Mouse (Mus musculus) kidney, postnatal 14 days (tissue): ENCODE measurements at regions not wholly inside any gene's neighbourhood (a gene's known extent, or its start where the extent isn't known, plus 50 kb on each side); places are given as distances from the start of the nearest gene placed in this dataset.

ENCODE experiments used
- DNase-seq: peaks from one replicate; pipeline ENCODE4 v3.0.0; 2022; ENCODE audit warnings: mixed read lengths

DNA sequence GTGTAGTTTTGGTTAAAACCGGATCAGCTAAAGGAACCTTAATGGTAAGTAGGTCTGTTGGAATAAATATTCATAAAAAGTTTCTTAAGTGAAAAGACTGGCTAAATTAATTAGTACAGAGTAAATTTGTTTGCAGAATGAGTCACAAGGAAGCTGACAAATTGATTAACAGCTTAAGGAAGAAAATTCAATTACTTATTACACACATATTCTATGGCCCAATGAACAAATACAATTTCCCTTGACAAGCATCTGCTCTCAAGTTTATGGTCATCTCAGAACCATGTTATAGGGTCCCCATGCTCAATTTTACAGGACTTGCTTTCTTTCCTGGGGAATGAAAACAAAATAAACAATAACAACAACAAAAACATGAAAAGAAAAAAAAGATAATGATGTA, 231.4 kb upstream of the Frg1 start:
- no peak for DNase-seq

- DNase-seq: no peak
Observed at GRCm38 (mm10) chr8:41644626-41645025, 227.8 kb upstream of the Frg1 start.

DNA sequence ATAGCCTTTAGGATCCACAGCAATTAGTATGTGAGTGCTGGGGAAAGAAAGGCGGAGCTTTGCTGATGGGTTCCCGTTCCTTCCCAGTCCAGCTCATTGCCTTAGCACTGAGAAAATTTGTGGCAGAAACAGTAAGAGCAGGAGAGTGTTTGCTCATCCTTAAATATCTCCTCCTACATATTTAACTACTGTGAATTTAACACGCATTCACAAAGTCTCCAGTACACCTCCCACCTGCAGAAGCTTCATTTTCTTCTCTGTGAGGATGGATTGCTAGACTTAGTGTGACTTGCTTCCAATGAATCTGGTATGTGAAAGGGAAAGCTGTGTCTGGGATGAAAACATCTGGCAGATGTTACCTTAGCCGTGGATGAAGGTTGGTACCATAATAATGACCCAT, 207.0 kb upstream of the Frg1 start:
- DNase-seq: no peak

- DNase-seq: no peak
Observed at GRCm38 (mm10) chr8:41600255-41600654, 183.4 kb upstream of the Frg1 start.

GRCm38 (mm10) chr8:41594446-41594845, 177.6 kb upstream of the Frg1 start:
- DNase-seq: no peak

- no peak for DNase-seq
Observed at GRCm38 (mm10) chr8:41593666-41594042, 176.8 kb upstream of the Frg1 start.

- no peak for DNase-seq
Observed at GRCm38 (mm10) chr8:41592741-41593665, 176.1 kb upstream of the Frg1 start.

DNA sequence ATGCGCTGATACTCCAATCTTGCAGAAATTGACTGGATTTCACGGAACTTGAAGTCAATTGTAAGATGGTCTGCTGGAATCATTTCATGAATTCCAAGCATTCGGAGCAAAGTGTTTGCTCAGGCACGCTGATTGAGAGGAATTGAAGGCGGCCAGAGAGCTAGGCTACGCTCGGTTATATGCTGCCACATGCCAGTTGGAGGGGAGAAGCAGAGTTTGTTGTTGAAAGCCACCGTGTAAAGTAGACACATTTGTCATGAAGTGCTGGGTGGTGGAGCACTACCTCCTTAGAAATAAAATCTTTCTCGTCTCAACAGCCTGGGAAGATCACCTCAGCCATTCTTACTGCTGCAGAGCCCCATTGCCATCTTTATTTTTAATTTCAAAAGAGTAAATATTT, 175.3 kb upstream of the Frg1 start:
- no peak for DNase-seq

DNA sequence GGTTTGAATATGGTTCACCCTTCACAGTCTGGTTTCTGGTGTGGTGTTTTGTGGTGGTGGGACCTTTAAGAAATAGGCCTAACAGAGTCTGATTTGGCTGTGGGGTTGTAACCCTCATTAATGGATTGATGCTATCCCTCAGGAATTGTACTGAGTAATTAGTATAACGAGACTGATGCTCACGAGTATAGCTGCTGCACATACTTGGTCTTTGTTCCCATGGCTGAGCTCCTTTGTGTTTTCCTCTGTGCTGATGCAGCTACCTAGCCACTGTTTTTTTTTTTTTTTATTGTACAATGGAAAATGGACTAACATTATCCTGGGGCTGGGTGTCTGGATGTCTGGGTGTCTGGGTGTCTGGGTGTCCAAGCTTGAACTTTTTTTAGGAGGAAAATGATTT, 171.3 kb upstream of the Frg1 start:
- no peak for DNase-seq

DNA sequence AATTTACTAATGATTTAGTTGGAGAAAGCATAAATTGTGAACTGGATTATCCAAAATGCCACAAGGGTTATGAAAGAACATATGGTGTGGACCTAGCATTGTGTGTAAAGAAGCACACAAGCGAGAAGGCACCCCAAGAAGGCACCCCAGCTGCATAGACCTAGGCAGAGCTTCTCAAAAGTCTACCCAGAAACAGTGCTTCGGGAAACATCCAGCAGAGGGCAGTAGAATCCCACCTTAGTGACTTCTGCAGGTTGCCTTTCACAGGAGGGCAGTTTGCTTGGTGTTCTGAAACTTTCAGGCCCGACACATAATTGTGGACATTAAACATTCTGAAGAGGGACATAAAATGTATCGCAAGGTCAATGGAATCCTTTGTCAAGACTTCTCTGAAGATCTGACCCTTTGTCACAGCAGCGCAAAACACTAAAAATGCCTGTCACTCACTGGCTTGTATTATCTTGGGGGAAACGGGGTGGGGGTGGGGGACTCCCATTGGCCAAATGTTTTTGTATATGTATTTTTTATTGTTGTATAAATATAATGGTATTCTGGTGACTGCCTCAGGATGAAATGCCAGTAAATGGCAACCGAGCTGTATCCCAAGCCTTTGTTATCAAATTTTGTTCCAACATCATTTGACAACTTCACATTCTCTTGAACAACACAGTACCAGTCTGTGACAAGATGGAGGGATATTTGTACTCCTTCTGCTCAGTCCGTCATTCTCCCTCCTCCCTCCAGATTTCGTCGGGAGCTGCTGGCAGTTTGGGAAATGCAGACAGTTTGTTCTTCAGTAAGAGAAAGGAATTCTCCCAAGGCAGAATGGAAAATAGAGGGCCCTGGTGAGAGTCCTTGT, 156.4 kb upstream of the Frg1 start:
- peak; percentile 62 for DNase-seq

GRCm38 (mm10) chr8:41570566-41570965, 153.7 kb upstream of the Frg1 start:
- no peak for DNase-seq

DNA sequence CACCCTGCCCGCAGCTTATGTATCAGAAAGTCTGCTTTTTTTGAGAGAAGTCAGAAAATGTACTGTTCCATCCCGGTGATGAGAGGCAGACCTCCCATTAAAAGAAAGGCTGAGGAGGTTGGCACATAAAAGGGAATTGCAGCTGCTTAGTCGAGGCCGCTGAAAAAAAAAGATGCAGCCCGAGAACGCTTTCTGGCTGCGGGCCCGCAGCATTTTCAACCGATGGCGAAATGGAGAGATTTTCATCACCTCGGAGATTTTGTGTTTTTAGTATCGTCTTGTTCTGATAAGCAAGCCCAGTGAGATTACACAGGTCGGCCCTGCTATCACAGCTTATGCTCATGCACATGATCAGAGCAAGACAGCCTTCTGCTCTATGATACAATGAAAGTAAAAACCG, 145.1 kb upstream of the Frg1 start:
- DNase-seq: no peak

- DNase-seq: no peak
Observed at GRCm38 (mm10) chr8:41556819-41557218, 139.9 kb upstream of the Frg1 start.

DNA sequence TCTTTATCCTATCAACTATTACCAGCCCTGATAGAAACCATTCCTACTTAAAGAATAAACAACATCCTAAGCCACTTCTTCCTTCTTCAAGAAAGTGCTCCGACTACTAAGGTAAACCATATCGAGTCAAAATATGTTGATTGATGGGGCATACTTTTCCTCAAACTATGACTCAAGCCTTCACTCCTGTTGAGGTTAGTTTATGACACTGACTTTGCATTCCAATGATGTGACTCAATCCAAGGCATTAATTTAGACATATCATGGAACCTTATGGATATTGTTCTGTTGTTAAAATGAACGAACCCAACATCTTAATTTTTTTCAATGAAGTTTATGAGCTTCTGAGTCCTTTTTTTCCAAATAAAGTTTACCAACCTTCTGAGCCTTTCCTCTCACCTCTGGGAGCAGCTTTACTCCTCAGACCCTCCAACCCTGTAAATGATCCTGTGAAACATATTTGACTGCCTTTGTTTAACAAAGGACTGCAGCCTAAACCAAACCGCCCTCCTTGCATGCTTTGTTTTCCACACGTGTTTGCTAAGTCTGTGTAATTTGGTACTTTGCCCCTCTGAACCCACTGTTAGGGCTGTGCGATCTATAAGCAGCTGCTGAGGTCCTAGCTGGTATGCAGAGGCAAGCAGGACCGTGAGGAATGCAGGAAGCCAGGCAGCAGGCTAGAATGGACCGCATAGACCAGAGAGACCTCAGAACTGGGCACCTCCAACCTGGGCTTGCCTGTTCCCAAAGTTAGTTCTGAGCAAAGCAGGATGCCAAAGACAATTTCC, 136.1 kb upstream of the Frg1 start:
- DNase-seq: no peak

DNA sequence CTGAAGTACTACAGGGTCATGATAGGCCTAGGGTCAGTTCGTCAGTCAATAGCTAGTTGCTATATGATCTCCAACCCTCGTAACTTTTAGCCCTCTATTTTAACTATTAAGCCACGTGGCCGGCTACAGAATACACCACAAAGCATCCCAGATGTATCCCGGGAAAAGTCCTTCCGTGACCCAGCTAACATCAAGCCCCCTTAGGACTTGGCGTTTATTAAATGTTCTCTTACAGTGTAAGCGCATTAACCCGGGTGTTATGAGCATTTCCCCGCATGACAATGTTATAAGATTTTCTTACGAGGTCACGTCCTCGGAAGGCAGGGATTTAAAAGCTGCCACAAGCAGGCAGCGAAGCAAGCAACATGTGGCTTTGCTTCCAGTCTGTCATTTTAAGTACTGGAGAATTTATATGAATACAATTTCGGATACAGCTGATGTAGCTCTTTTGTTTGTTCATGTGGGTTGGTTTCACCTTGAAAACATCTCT, 135.1 kb upstream of the Frg1 start:
- DNase-seq: no peak

GRCm38 (mm10) chr8:41550095-41550420, 133.2 kb upstream of the Frg1 start:
- DNase-seq: no peak

DNA sequence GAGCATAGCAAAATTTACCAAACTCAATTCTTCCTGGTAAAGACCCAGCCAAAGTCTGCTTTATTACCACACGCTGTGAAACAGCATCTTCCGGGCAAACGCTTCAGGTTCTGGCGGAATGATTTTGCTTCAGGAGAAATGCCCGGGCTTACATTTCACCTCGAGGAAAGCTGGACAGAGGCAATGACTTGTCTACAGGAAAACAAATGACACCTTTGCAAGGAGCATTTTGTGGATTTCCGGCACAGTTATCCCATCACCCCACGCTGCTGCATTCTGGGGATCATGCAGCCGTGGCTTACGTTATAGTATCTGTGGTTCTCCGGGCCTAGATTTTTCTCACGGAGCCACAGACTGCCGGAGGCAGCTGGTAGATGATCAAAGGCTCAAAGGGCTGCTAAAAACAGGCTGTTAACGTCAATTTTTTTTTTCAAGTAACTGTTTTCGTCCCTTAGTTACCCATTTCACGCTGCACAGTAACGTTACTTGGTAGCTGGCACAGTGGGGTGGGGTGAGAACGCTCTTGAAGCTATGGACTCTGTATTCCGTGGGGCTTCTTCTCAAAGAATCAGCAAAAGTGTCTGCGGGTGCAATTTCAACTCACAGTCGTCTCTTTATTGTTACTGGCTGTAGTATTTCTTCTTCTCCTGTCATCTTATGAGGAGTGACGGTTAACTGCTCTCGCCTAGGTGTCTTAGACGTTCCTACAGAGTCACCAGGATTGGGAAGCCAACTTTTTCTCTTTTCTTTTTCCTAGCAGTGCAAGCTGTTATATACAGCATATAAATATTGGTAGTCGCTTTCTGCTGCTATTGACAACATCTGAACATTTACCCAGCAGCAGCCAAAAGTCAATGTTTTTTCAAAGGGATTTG, 132.6 kb upstream of the Frg1 start:
- no peak for DNase-seq

GRCm38 (mm10) chr8:41547730-41548368, 131.0 kb upstream of the Frg1 start:
- no peak for DNase-seq

DNA sequence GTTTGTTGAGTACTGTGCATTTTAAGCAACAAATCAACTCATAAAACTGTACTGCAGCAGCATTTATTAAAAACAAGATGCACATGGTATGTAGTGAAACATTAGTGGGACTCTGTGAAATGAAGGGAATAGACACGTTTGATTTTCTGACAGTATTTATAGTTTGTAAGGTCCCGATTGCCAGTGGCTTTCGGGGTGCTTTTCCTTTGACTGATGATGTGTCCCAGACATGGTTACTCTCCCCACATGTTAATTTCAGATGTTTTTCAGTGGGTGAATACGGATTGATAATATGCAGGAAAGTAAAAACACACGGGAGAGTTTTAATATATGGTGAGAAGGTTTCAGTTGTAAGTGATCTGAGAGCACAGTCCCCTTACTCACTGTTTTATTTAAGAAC, 115.3 kb upstream of the Frg1 start:
- DNase-seq: no peak

GRCm38 (mm10) chr8:41529581-41529980, 112.7 kb upstream of the Frg1 start:
- DNase-seq: no peak

- DNase-seq: no peak
Observed at GRCm38 (mm10) chr8:41526283-41526682, 109.4 kb upstream of the Frg1 start.

GRCm38 (mm10) chr8:41485163-41485562, 68.3 kb upstream of the Frg1 start:
- DNase-seq: no peak
